Mouse (Mus musculus) forebrain, embryonic 13.5 days (tissue): ENCODE data around the gene Med7. TPM values are rescaled to one million over a fixed set of nuclear protein-coding genes. Genes with fewer than 3 reads are reported as not detected.

Experiments
- ATAC-seq: fragments of 200-750 bp; cut with Nextera tagmentation; 2 replicates; pipeline ENCODE4 v1.8.0; 2017
- H3K27ac ChIP-seq: fragments of 300-500 bp; sonication (generic); 2 replicates; pipeline ENCODE4 v1.5.1; 2015; ENCODE audit warnings: inconsistent platforms, mild to moderate bottlenecking, moderate library complexity
- H3K27me3 ChIP-seq: fragments of 300-500 bp; sonication (generic); 2 replicates; pipeline ENCODE4 v1.6.1; 2015; ENCODE audit warnings: mild to moderate bottlenecking, inconsistent platforms
- H3K36me3 ChIP-seq: fragments of 300-500 bp; sonication (generic); 2 replicates; pipeline ENCODE4 v1.6.1; 2015; ENCODE audit warnings: mild to moderate bottlenecking, inconsistent platforms; ENCODE audit not compliant: poor library complexity, severe bottlenecking
- H3K4me1 ChIP-seq: fragments of 300-500 bp; sonication (generic); 2 replicates; pipeline ENCODE4 v1.6.1; 2015; ENCODE audit warnings: inconsistent platforms
- H3K4me2 ChIP-seq: fragments of 300-500 bp; sonication (generic); 2 replicates; pipeline ENCODE4 v1.6.1; 2015; ENCODE audit warnings: inconsistent platforms, mild to moderate bottlenecking, moderate library complexity
- H3K4me3 ChIP-seq: fragments of 300-500 bp; sonication (generic); 2 replicates; pipeline ENCODE4 v1.5.1; 2015; ENCODE audit warnings: mild to moderate bottlenecking, inconsistent platforms
- H3K9ac ChIP-seq: fragments of 300-500 bp; sonication (generic); 2 replicates; pipeline ENCODE4 v1.6.1; 2015; ENCODE audit warnings: mild to moderate bottlenecking, inconsistent platforms
- H3K9me3 ChIP-seq: fragments of 300-500 bp; sonication (generic); replicated peaks from 2 replicates; pipeline ENCODE4 v1.6.1; 2016; ENCODE audit warnings: inconsistent platforms
- WGBS: fragments of 180-500 bp; shearing (Covaris S2); methylation state at CpG from one replicate; pipeline ENCODE4 v1.1.7; 2015; 5-methylcytosine and 5-hydroxymethylcytosine counted together
- polyA plus RNA-seq: library from polyadenylated mRNA; unstranded; fragments of >200 nt; fragmentation: Nextera tagmentation; extraction: Ambion mirVana; gene quantifications from 2 replicates; pipeline ENCODE4 v1.2.1, GENCODE M21; 2015

The Med7 gene
- 94.8 and 95.0 TPM in 2 replicates for polyA plus RNA-seq

- peak within 1 kb of the TSS; percentile 96 for H3K4me3 ChIP-seq
Observed at GRCm38 (mm10) chr11:46436760-46437458, at the start of gene Med7. Gene Med7, plus strand, starts transcription at chr11:46436925.

GRCm38 (mm10) chr11:46387061-46387460 is 49.7 kb upstream of the Med7 start:
- no peak overlapping the region for H3K9ac ChIP-seq
- WGBS, result 91% methylated on average over 8 of the region's 8 CpGs
- H3K4me3 ChIP-seq, result no peak overlapping the region
- H3K4me1 ChIP-seq, result no peaks in the 10 kb centered on the region
- ATAC-seq, result no peak
- H3K9me3 ChIP-seq, result no peaks in the 10 kb centered on the region
- no peaks in the 10 kb centered on the region for H3K36me3 ChIP-seq
- no peaks in the 10 kb centered on the region for H3K27me3 ChIP-seq
- no peak overlapping the region for H3K4me2 ChIP-seq
- H3K27ac ChIP-seq, result no peak overlapping the region

More at GRCm38 (mm10) chr11:46436760-46437458, at the start of gene Med7:
- ATAC-seq, result peak; percentile 100
- Histone ChIP-seq H3K9ac (peak within 1 kb of the TSS; percentile 89), H3K27me3 (no peaks in the 10 kb centered on the region), H3K4me2 (peak within 1 kb of the TSS; percentile 84), H3K9me3 (no peaks in the 10 kb centered on the region), H3K27ac (peak within 1 kb of the TSS; percentile 83), H3K36me3 (peaks cover 20% of the 10 kb centered on the region), H3K4me1 (peaks cover 11% of the 10 kb centered on the region)
- under 1% methylated on average over 59 of the region's 59 CpGs for WGBS

- 71% methylated on average over 6 of the region's 6 CpGs for WGBS
- Histone ChIP-seq H3K27me3 (no peaks in the 10 kb centered on the region), H3K4me2 (no peak overlapping the region), H3K9me3 (no peaks in the 10 kb centered on the region), H3K4me1 (no peaks in the 10 kb centered on the region), H3K27ac (no peak overlapping the region), H3K36me3 (no peaks in the 10 kb centered on the region), H3K4me3 (no peak overlapping the region), H3K9ac (no peak overlapping the region)
- no peak for ATAC-seq
Observed at GRCm38 (mm10) chr11:46388438-46388837, 48.3 kb upstream of the Med7 start.

- Histone ChIP-seq H3K27ac (no peak within 1 kb of the TSS), H3K4me1 (no peaks in the 10 kb centered on the region), H3K4me3 (no peak within 1 kb of the TSS), H3K27me3 (no peaks in the 10 kb centered on the region), H3K9ac (no peak within 1 kb of the TSS), H3K36me3 (no peaks in the 10 kb centered on the region), H3K9me3 (no peaks in the 10 kb centered on the region), H3K4me2 (no peak within 1 kb of the TSS)
- 89% methylated on average over 13 of the region's 13 CpGs for WGBS
- no peak for ATAC-seq
Observed at GRCm38 (mm10) chr11:46389336-46390117, 47.2 kb upstream of the Med7 start, which contains the start of gene Itk. Gene Itk, minus strand, starts transcription at chr11:46389515.

GRCm38 (mm10) chr11:46390621-46391020 is 46.1 kb upstream of the Med7 start:
- H3K9ac ChIP-seq, result no peak overlapping the region
- ATAC-seq, result no peak
- no peaks in the 10 kb centered on the region for H3K36me3 ChIP-seq
- no peaks in the 10 kb centered on the region for H3K9me3 ChIP-seq
- H3K27me3 ChIP-seq, result no peaks in the 10 kb centered on the region
- 31% methylated on average over 3 of the region's 3 CpGs for whole genome bisulfite sequencing
- H3K4me2 ChIP-seq, result no peak overlapping the region
- no peak overlapping the region for H3K4me3 ChIP-seq
- no peak overlapping the region for H3K27ac ChIP-seq
- no peaks in the 10 kb centered on the region for H3K4me1 ChIP-seq

GRCm38 (mm10) chr11:46392890-46393289 is 43.8 kb upstream of the Med7 start:
- H3K4me3 ChIP-seq, result no peak overlapping the region
- H3K27ac ChIP-seq, result no peak overlapping the region
- H3K36me3 ChIP-seq, result no peaks in the 10 kb centered on the region
- no peak for ATAC-seq
- no peaks in the 10 kb centered on the region for H3K4me1 ChIP-seq
- H3K9me3 ChIP-seq, result no peaks in the 10 kb centered on the region
- no peak overlapping the region for H3K9ac ChIP-seq
- no peak overlapping the region for H3K4me2 ChIP-seq
- H3K27me3 ChIP-seq, result no peaks in the 10 kb centered on the region
- WGBS, result 91% methylated on average over 7 of the region's 7 CpGs

GRCm38 (mm10) chr11:46393413-46393812 is 43.3 kb upstream of the Med7 start:
- no peaks in the 10 kb centered on the region for H3K9me3 ChIP-seq
- H3K27ac ChIP-seq, result no peak overlapping the region
- no peaks in the 10 kb centered on the region for H3K36me3 ChIP-seq
- WGBS, result 82% methylated on average over 4 of the region's 4 CpGs
- H3K9ac ChIP-seq, result no peak overlapping the region
- H3K4me2 ChIP-seq, result no peak overlapping the region
- H3K4me3 ChIP-seq, result no peak overlapping the region
- no peaks in the 10 kb centered on the region for H3K27me3 ChIP-seq
- ATAC-seq, result no peak
- H3K4me1 ChIP-seq, result no peaks in the 10 kb centered on the region

- Histone ChIP-seq H3K4me1 (no peaks in the 10 kb centered on the region), H3K27ac (no peak overlapping the region), H3K4me2 (no peak overlapping the region), H3K27me3 (no peaks in the 10 kb centered on the region), H3K9me3 (no peaks in the 10 kb centered on the region), H3K9ac (no peak overlapping the region), H3K36me3 (no peaks in the 10 kb centered on the region), H3K4me3 (no peak overlapping the region)
- WGBS, result 94% methylated on average over 2 of the region's 2 CpGs
- ATAC-seq, result no peak
Observed at GRCm38 (mm10) chr11:46395088-46395487, 41.6 kb upstream of the Med7 start.

- ATAC-seq, result no peak
- Histone ChIP-seq H3K9me3 (no peaks in the 10 kb centered on the region), H3K4me2 (no peak overlapping the region), H3K4me1 (no peaks in the 10 kb centered on the region), H3K9ac (no peak overlapping the region), H3K4me3 (no peak overlapping the region), H3K27ac (no peak overlapping the region), H3K27me3 (no peaks in the 10 kb centered on the region), H3K36me3 (no peaks in the 10 kb centered on the region)
- 89% methylated on average over 2 of the region's 2 CpGs for WGBS
Observed at GRCm38 (mm10) chr11:46395698-46396097, 41.0 kb upstream of the Med7 start.

GRCm38 (mm10) chr11:46396167-46396859 is 40.4 kb upstream of the Med7 start, which contains the start of gene Fam71b:
Gene Fam71b, plus strand, starts transcription at chr11:46396559.
- no peaks in the 10 kb centered on the region for H3K4me1 ChIP-seq
- no peaks in the 10 kb centered on the region for H3K27me3 ChIP-seq

GRCm38 (mm10) chr11:46396860-46397179 is 39.9 kb upstream of the Med7 start:
- Histone ChIP-seq H3K36me3 (no peaks in the 10 kb centered on the region), H3K27me3 (no peaks in the 10 kb centered on the region), H3K4me2 (no peak overlapping the region), H3K4me1 (no peaks in the 10 kb centered on the region), H3K4me3 (no peak overlapping the region), H3K27ac (no peak overlapping the region), H3K9ac (no peak overlapping the region), H3K9me3 (no peaks in the 10 kb centered on the region)
- 93% methylated on average over 4 of the region's 4 CpGs for WGBS
- no peak for ATAC-seq

More at GRCm38 (mm10) chr11:46396167-46396859, 40.4 kb upstream of the Med7 start, which contains the start of gene Fam71b:
- H3K4me3 ChIP-seq, result no peak within 1 kb of the TSS
- H3K4me2 ChIP-seq, result no peak within 1 kb of the TSS
- no peaks in the 10 kb centered on the region for H3K36me3 ChIP-seq
- ATAC-seq, result no peak
- no peaks in the 10 kb centered on the region for H3K9me3 ChIP-seq
- H3K9ac ChIP-seq, result no peak within 1 kb of the TSS
- 78% methylated on average over 13 of the region's 13 CpGs for WGBS
- no peak within 1 kb of the TSS for H3K27ac ChIP-seq

- H3K4me3 ChIP-seq, result no peak overlapping the region
- H3K9ac ChIP-seq, result no peak overlapping the region
- no peaks in the 10 kb centered on the region for H3K36me3 ChIP-seq
- H3K4me2 ChIP-seq, result no peak overlapping the region
- no peak overlapping the region for H3K27ac ChIP-seq
- H3K27me3 ChIP-seq, result no peaks in the 10 kb centered on the region
- no peak for ATAC-seq
- H3K4me1 ChIP-seq, result no peaks in the 10 kb centered on the region
- no peaks in the 10 kb centered on the region for H3K9me3 ChIP-seq
- WGBS, result 69% methylated on average over 2 of the region's 2 CpGs
Observed at GRCm38 (mm10) chr11:46397900-46398299, 38.8 kb upstream of the Med7 start.
